Mouse (Mus musculus) liver, postnatal 0 days (tissue): ENCODE data around the gene Nucb1. TPM values are rescaled to one million over a fixed set of nuclear protein-coding genes. Genes with fewer than 3 reads are reported as not detected.

Source experiments
- ATAC-seq: fragments of 200-750 bp; cut with Nextera tagmentation; 2 replicates; pipeline ENCODE4 v1.8.0; 2017; ENCODE audit warnings: mild to moderate bottlenecking, moderate library complexity
- DNase-seq: peaks from one replicate; pipeline ENCODE4 v3.0.0-alpha.2; 2016
- H3K27ac ChIP-seq: fragments of 300-500 bp; sonication (generic); 2 replicates; pipeline ENCODE4 v1.5.1; 2014; ENCODE audit warnings: antibody characterized with exemption, moderate library complexity, mild to moderate bottlenecking, low read depth
- H3K27me3 ChIP-seq: fragments of 300-500 bp; sonication (generic); 2 replicates; pipeline ENCODE4 v1.6.1; 2014; ENCODE audit warnings: low read length, control low read depth, mixed read lengths; ENCODE audit not compliant: insufficient read depth
- H3K36me3 ChIP-seq: fragments of 300-500 bp; sonication (generic); replicated peaks from 2 replicates; pipeline ENCODE4 v1.6.1; 2014; ENCODE audit warnings: mild to moderate bottlenecking, control low read depth, low read length, moderate library complexity, mixed read lengths; ENCODE audit not compliant: insufficient read depth
- H3K4me1 ChIP-seq: fragments of 300-500 bp; sonication (generic); 2 replicates; pipeline ENCODE4 v1.6.1; 2014; ENCODE audit warnings: antibody characterized with exemption, mild to moderate bottlenecking, control low read depth; ENCODE audit not compliant: insufficient read depth
- H3K4me2 ChIP-seq: fragments of 300-500 bp; sonication (generic); 2 replicates; pipeline ENCODE4 v1.6.1; 2014; ENCODE audit warnings: low read depth, mild to moderate bottlenecking, low read length, moderate library complexity, mixed read lengths
- H3K4me3 ChIP-seq: fragments of 300-500 bp; sonication (generic); 2 replicates; pipeline ENCODE4 v1.5.1; 2014; ENCODE audit warnings: low read depth, low read length
- H3K9ac ChIP-seq: fragments of 300-500 bp; sonication (generic); replicated peaks from 2 replicates; pipeline ENCODE4 v1.6.1; 2014; ENCODE audit warnings: mild to moderate bottlenecking, moderate library complexity
- H3K9me3 ChIP-seq: fragments of 300-500 bp; sonication (generic); 2 replicates; pipeline ENCODE4 v1.6.1; 2016; ENCODE audit warnings: mild to moderate bottlenecking, control low read depth, low read length, mixed read lengths
- CTCF ChIP-seq: sonication (generic); IDR thresholded peaks from 2 replicates; pipeline ENCODE4 v1.5.1; 2016; ENCODE audit warnings: antibody characterized with exemption, low read depth
- EP300 ChIP-seq: IDR thresholded peaks from 2 replicates; pipeline ENCODE4 v1.6.1; 2016; ENCODE audit warnings: antibody characterized with exemption, low read depth, mild to moderate bottlenecking
- WGBS: fragments of 180-500 bp; shearing (Covaris S2); extraction: QIAGEN DNeasy Blood & Tissue Kit; methylation state at CpG from one replicate; pipeline ENCODE4 v1.1.7; 2014; ENCODE audit not compliant: insufficient replicate concordance; 5-methylcytosine and 5-hydroxymethylcytosine counted together
- microRNA-seq: library from miRNA; unstranded; fragments of <30 nt; microRNA quantifications from one replicate; pipeline ENCODE4, GENCODE M21; 2016
- polyA plus RNA-seq: library from polyadenylated mRNA; unstranded; fragments of >200 nt; fragmentation: Nextera tagmentation; extraction: Ambion mirVana; gene quantifications from 2 replicates; pipeline ENCODE4 v1.2.1, GENCODE M21; 2015

Gene Nucb1
- polyA plus RNA-seq, 1 experiment from 2014 or later, result 103 TPM

DNA sequence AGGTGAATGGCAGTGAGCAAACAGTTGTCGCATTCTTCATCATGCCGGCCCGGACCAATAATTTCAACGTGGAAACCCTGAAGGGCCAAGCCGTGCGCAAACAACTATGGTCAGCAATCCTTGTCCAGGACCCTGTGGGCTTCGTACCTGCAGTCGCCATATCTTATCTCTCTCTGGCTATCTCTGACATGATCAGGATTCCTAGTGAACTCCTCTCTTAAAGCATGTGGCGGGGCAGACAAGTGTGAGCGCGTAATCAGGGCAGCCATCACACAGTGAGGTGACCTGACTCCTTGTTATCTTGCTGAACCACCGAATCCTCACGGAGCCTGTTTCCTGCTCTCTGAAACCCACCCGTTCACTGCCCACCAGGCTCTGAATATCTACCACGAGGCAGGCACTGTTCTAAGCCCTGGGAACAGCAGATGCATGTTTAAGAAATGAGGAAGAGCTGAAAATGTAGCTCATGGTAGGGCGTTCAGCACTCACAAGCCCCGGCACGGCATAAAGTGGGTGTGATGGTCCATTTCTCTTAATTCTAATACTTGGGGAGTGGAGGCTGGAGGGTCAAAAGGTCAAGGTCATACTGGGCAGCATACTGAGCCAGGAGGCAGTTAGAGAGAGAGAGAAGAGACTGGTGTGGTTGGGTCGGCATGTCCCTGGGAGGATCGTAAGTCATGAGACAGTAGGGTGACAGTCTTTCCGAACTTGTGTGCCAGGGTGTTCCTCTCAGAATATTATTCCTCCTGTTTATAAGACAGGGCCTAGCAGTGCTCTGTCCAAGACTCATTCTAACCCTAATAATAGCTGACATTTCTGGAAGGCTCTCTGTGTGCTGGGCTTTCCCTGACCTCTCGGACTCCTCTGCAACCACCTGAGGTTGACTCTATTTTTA lies 66.4 kb downstream of the Nucb1 start:
- Histone ChIP-seq H3K4me1 (no peaks in the 10 kb centered on the region), H3K36me3 (peaks cover 43% of the 10 kb centered on the region), H3K27me3 (no peaks in the 10 kb centered on the region), H3K27ac (no peak overlapping the region), H3K9me3 (no peaks in the 10 kb centered on the region), H3K4me2 (no peak overlapping the region), H3K4me3 (no peak overlapping the region), H3K9ac (no peak overlapping the region)
- WGBS, result 67% methylated on average over 22 of the region's 22 CpGs
- ATAC-seq (no peak), DNase-seq (no peak)
- no peak for TF ChIP-seq CTCF
- no peak for TF ChIP-seq EP300

Small RNA genes lying within 50 kb of the gene (microRNA-seq; reads per million reads assigned to microRNA genes)
- not detected for gene Gm22133

Other genes starting within 250 kb of the Nucb1 start
- 0.32 and 0.43 TPM in 2 replicates for gene Slc6a21, start 232.9 kb downstream of the Nucb1 start, polyA plus RNA-seq
- gene Trpm4, start 176.6 kb downstream of the Nucb1 start, polyA plus RNA-seq, result 6.9 and 7.0 TPM in 2 replicates
- gene Hrc, start 175.1 kb downstream of the Nucb1 start, polyA plus RNA-seq, result 0.05 and 0.31 TPM in 2 replicates
- gene Ppfia3, start 143.4 kb downstream of the Nucb1 start, polyA plus RNA-seq, result not detected in 2 replicates
- gene Lin7b, start 139.8 kb downstream of the Nucb1 start, polyA plus RNA-seq, result not detected in 2 replicates
- gene Snrnp70, start 114.7 kb downstream of the Nucb1 start, polyA plus RNA-seq, result 53.7 and 57.2 TPM in 2 replicates
- 0.05 TPM in 1 of 2 replicates, not detected in the other for gene Kcna7, start 104.8 kb downstream of the Nucb1 start, polyA plus RNA-seq
- 0.05 and 0.15 TPM in 2 replicates for gene Ntf5, start 96.7 kb downstream of the Nucb1 start, polyA plus RNA-seq
- not detected in 2 replicates for gene Lhb, start 89.6 kb downstream of the Nucb1 start, polyA plus RNA-seq
- gene Gys1, start 75.6 kb downstream of the Nucb1 start, polyA plus RNA-seq, result 3.3 TPM in 2 replicates
- gene Ruvbl2, start 72.3 kb downstream of the Nucb1 start, polyA plus RNA-seq, result 30.1 and 36.5 TPM in 2 replicates
- gene Ftl1, start 50.5 kb downstream of the Nucb1 start, polyA plus RNA-seq, result 5,147 and 5,518 TPM in 2 replicates
- 59.6 and 60.8 TPM in 2 replicates for gene Bax, start 43.5 kb downstream of the Nucb1 start, polyA plus RNA-seq
- gene Tulp2, start 28.5 kb downstream of the Nucb1 start, polyA plus RNA-seq, result 0.22 and 0.30 TPM in 2 replicates
- 0.15 and 0.33 TPM in 2 replicates for gene Gm45808, start 23.6 kb downstream of the Nucb1 start, polyA plus RNA-seq
- 8.4 and 9.5 TPM in 2 replicates for gene Dhdh, start 21.6 kb downstream of the Nucb1 start, polyA plus RNA-seq
- gene Ppp1r15a, start 15.9 kb upstream of the Nucb1 start, polyA plus RNA-seq, result 104 and 113 TPM in 2 replicates
- gene Plekha4, start 15.9 kb upstream of the Nucb1 start, polyA plus RNA-seq, result 0.51 and 0.91 TPM in 2 replicates
- gene Hsd17b14, start 44.5 kb upstream of the Nucb1 start, polyA plus RNA-seq, result 0.24 and 0.62 TPM in 2 replicates
- gene Bcat2, start 59.7 kb upstream of the Nucb1 start, polyA plus RNA-seq, result 32.3 and 38.9 TPM in 2 replicates
- gene Fgf21, start 105.1 kb upstream of the Nucb1 start, polyA plus RNA-seq, result 7.6 and 7.8 TPM in 2 replicates
- gene Fut1, start 106.9 kb upstream of the Nucb1 start, polyA plus RNA-seq, result 0.56 TPM in 1 of 2 replicates, not detected in the other
- 0.09 TPM in 1 of 2 replicates, not detected in the other for gene Izumo1, start 111.4 kb upstream of the Nucb1 start, polyA plus RNA-seq
- 3.4 and 3.6 TPM in 2 replicates for gene Rasip1, start 117.1 kb upstream of the Nucb1 start, polyA plus RNA-seq
- 0.31 and 0.54 TPM in 2 replicates for gene Mamstr, start 129.6 kb upstream of the Nucb1 start, polyA plus RNA-seq
- gene Fut2, start 156.0 kb upstream of the Nucb1 start, polyA plus RNA-seq, result not detected in 2 replicates
- 0.07 TPM in 1 of 2 replicates, not detected in the other for gene Ntn5, start 173.6 kb upstream of the Nucb1 start, polyA plus RNA-seq
- 0.04 TPM in 1 of 2 replicates, not detected in the other for gene Sec1, start 184.0 kb upstream of the Nucb1 start, polyA plus RNA-seq
- gene Car11, start 189.4 kb upstream of the Nucb1 start, polyA plus RNA-seq, result 0.14 and 0.15 TPM in 2 replicates
- 3.6 and 5.2 TPM in 2 replicates for gene Dbp, start 194.7 kb upstream of the Nucb1 start, polyA plus RNA-seq
- 494 and 510 TPM in 2 replicates for gene Rpl18, start 205.1 kb upstream of the Nucb1 start, polyA plus RNA-seq
- 15.5 and 17.3 TPM in 2 replicates for gene Sphk2, start 207.6 kb upstream of the Nucb1 start, polyA plus RNA-seq
- 0.13 TPM in 1 of 2 replicates, not detected in the other for gene Fam83e, start 210.8 kb upstream of the Nucb1 start, polyA plus RNA-seq
- gene Spaca4, start 215.4 kb upstream of the Nucb1 start, polyA plus RNA-seq, result not detected in 2 replicates